Mouse (Mus musculus) heart, adult 2 months (tissue): ENCODE measurements at regions not wholly inside any gene's neighbourhood (a gene's known extent, or its start where the extent isn't known, plus 50 kb on each side); places are given as distances from the start of the nearest gene placed in this dataset.

Source experiments
- DNase-seq, 2 experiments: peaks; one replicate each; pipeline ENCODE4 v3.0.0; 2021
- H3K27ac ChIP-seq: fragments of 200-600 bp; 2 replicates; pipeline ENCODE4 v1.8.1; 2022
- H3K27me3 ChIP-seq: fragments of 200-500 bp; 2 replicates; pipeline ENCODE4 v1.6.1; 2012; ENCODE audit warnings: mild to moderate bottlenecking, low read length, inconsistent platforms, mixed read lengths; ENCODE audit not compliant: control insufficient read depth, insufficient read depth
- H3K36me3 ChIP-seq: fragments of 200-500 bp; 2 replicates; pipeline ENCODE4 v1.6.1; 2012; ENCODE audit warnings: low read length, inconsistent platforms; ENCODE audit not compliant: control insufficient read depth, insufficient read depth
- H3K4me1 ChIP-seq: fragments of 200-500 bp; 2 replicates; pipeline ENCODE4 v1.6.1; 2011; ENCODE audit warnings: low read length; ENCODE audit not compliant: control insufficient read depth, insufficient read depth
- H3K4me3 ChIP-seq: fragments of 200-600 bp; 2 replicates; pipeline ENCODE4 v1.8.1; 2022
- H3K79me2 ChIP-seq: fragments of 200-500 bp; replicated peaks from 2 replicates; pipeline ENCODE4 v1.6.1; 2012; ENCODE audit warnings: mild to moderate bottlenecking, inconsistent platforms, low read length, moderate library complexity, mixed read lengths; ENCODE audit not compliant: control insufficient read depth, insufficient read depth
- H3K9ac ChIP-seq: fragments of 200-500 bp; 2 replicates; pipeline ENCODE4 v1.6.1; 2012; ENCODE audit warnings: low read depth, mild to moderate bottlenecking, control low read depth, inconsistent platforms, low read length, mixed read lengths
- CTCF ChIP-seq: fragments of 200-600 bp; IDR thresholded peaks from 2 replicates; pipeline ENCODE4 v1.8.1; 2022; ENCODE audit warnings: antibody characterized with exemption, mild to moderate bottlenecking, moderate library complexity
- EP300 ChIP-seq: fragments of 200-500 bp; IDR thresholded peaks from 2 replicates; pipeline ENCODE4 v1.6.1; 2011; ENCODE audit warnings: low read depth, low read length, control low read depth; ENCODE audit not compliant: insufficient read depth
- POLR2A ChIP-seq: fragments of 200-500 bp; IDR thresholded peaks from 2 replicates; pipeline ENCODE4 v1.6.1; 2011; ENCODE audit warnings: mild to moderate bottlenecking, low read depth, low read length, control low read depth; ENCODE audit not compliant: insufficient read depth
- WGBS: fragments of 180-500 bp; shearing (Covaris S2); methylation state at CpG from one replicate; pipeline ENCODE4 v1.1.7; 2018; 5-methylcytosine and 5-hydroxymethylcytosine counted together
- intact Hi-C: fragments of 180-260 bp; cut with DNase I; formaldehyde crosslinking; loops from one replicate; pipeline ENCODE4 v1.15.1; 2025

DNA sequence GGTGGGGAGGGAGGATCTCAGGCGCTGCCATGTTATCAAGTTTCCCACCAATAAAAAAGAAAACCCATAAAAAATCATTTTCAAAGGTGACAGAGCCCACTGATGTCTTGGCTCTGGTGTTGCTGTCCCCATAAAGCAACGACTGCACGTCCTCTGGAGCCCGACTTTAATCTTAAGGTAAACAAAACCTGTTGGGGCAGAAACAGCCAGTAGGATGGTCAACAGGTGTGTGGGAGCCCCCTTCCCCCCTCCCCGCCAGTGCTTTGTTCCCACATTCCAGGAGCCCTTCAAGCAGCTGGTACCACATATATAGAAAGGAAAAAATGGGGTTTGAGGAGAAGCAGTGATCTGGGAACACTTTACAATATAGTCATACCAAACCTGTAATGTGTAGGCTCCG lies 118.3 kb upstream of the Lrig1 start:
- intact Hi-C loops: no loop called here
- no peak overlapping the region for H3K9ac ChIP-seq
- no peaks in the 10 kb centered on the region for H3K4me1 ChIP-seq
- H3K27ac ChIP-seq: no peak overlapping the region
- no peak for DNase-seq
- H3K4me3 ChIP-seq: no peak overlapping the region
- H3K79me2 ChIP-seq: no peaks in the 10 kb centered on the region
- no peaks in the 10 kb centered on the region for H3K36me3 ChIP-seq
- WGBS: 71% methylated on average over 6 of the region's 6 CpGs
- H3K27me3 ChIP-seq: no peaks in the 10 kb centered on the region; the same call in 1 of the 2 replicates
- TF ChIP-seq CTCF: no peak
- no peak for TF ChIP-seq POLR2A
- TF ChIP-seq EP300: no peak

DNA sequence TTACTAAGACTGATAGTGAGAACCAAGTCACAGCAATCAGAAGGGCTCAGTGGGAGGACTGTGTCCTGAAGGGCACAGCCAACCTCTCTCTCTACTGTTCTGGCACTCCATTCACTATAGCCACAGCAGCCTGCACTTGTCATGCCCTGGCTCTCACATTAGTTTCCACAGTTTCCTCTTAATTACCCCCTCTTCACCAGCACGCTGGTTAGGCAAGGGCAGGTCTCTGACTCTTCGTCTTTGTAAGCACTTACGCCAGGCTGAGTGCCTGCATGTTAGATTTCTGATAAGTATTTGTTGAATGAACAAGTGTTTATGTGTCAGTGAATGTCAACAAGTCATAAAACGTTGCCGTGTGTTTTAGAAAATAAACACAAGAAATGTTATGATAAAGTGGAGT lies 116.2 kb upstream of the Lrig1 start:
- H3K27ac ChIP-seq: no peak overlapping the region

DNA sequence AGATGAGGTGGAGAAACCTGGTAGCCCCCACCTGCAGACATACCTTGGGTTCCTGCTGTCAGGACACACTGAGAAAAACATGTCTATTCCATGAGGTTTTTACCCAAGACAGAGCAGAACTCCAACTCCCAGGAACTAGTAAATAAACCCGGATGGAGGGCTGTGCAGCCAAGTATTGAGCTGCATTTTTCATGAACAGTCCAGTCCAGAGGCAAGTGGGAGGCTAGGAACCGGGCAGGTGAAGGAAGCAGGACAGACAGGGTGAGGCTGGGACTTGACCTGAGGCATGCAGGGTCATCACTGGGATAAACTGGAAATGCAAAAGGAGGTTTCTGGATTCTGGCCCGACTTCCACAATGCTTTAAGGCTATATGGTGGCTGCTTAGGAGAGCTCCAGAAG lies 114.8 kb upstream of the Lrig1 start:
- Histone ChIP-seq H3K4me1 (no peaks in the 10 kb centered on the region; the same call in 1 of the 2 replicates), H3K79me2 (no peaks in the 10 kb centered on the region), H3K27ac (no peak overlapping the region), H3K27me3 (no peaks in the 10 kb centered on the region), H3K9ac (no peak overlapping the region), H3K4me3 (no peak overlapping the region), H3K36me3 (no peaks in the 10 kb centered on the region)
- DNase-seq: no peak
- no peak for TF ChIP-seq CTCF
- no peak for TF ChIP-seq EP300
- no peak for TF ChIP-seq POLR2A
- intact Hi-C loops: no loop called here
- 49% methylated on average over 3 of the region's 3 CpGs for WGBS

More for the DNA sequence above, 116.2 kb upstream of the Lrig1 start:
- H3K9ac ChIP-seq: no peak overlapping the region
- WGBS: 57% methylated on average over 5 of the region's 5 CpGs
- H3K79me2 ChIP-seq: no peaks in the 10 kb centered on the region
- no peaks in the 10 kb centered on the region for H3K36me3 ChIP-seq
- no peaks in the 10 kb centered on the region for H3K27me3 ChIP-seq
- H3K4me3 ChIP-seq: no peak overlapping the region
- DNase-seq: no peak
- no peaks in the 10 kb centered on the region; the same call in 1 of the 2 replicates for H3K4me1 ChIP-seq
- no peak for TF ChIP-seq POLR2A
- TF ChIP-seq CTCF: no peak
- no peak for TF ChIP-seq EP300
- intact Hi-C loops: no loop called here

DNA sequence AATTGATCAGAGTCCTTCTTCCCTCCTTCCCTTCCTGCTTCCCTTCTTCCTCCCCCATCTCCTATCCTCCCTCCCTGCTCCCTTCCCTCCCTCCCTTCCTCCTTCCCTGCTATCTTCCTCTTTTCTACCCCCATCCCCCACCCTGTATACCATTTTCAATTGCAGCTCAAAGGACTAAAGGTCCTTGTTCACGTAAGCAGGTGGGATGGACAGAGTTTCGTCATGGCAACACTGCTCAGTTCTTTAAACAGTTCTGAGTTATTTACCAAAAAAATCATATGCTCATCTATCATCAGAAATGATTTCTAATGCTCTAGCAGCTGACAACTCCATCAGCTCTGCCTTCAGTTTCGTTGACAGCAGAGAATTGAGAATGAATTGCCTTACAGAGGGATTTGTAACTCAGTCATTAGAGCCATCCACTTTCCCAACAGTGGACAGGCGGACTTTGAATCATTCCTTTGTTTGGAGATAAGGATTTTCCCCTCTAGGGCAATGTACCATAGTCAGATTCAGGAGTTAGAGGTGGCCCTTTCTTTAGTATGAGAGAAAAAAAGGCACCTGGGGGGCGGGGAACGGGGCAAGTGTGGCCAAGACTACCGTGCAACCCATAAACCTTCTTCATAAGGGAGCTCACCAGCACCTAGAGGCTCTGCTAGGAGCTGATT lies 113.7 kb upstream of the Lrig1 start:
- Histone ChIP-seq H3K4me3 (no peak overlapping the region), H3K27ac (no peak overlapping the region), H3K27me3 (no peaks in the 10 kb centered on the region), H3K36me3 (no peaks in the 10 kb centered on the region), H3K4me1 (no peaks in the 10 kb centered on the region; the same call in 1 of the 2 replicates), H3K79me2 (no peaks in the 10 kb centered on the region), H3K9ac (no peak overlapping the region)
- intact Hi-C loops: no loop called here
- no peak for DNase-seq
- TF ChIP-seq CTCF (no peak), POLR2A (no peak), EP300 (no peak)
- 85% methylated on average over 7 of the region's 7 CpGs for WGBS

DNA sequence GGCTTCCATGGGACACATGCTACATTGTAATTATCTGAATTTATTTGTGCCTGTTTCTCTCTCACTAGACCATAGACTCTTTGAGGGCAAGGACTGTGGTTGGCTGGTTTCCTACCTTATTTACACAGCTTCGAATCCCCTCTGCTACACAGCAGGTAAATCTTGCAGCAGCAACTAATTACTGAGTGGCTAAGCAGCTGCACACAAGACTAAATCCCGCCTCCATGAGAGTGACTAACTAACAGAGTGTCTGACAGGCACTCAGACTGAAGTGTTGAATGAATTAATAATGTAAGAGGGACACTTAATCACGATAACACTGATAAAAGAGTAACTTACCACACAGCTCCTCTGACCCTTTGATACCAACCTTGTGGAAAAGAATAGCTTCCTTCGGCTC lies 111.9 kb upstream of the Lrig1 start:
- intact Hi-C loops: no loop called here
- 32% methylated on average over 4 of the region's 4 CpGs for WGBS
- TF ChIP-seq EP300 (no peak), CTCF (no peak), POLR2A (no peak)

DNA sequence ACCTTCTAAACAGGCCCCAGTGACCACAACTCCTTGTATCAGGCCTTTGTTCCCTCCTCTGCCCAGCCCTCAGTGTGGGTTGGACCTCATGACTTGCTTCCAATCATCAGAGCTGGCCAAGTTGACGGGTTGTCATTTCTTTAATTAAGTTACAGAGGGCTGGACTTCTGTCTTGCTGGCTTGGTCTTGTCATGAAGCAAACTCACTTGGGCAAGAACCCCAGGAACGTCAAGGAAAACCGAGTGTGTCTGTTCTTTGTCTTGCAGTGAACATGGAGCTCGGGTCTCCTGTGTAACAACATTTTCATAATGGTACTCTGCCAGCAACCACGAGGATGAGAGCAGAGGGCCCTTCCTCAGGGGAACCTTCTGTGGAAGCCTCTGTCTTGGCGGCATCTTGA lies 107.3 kb upstream of the Lrig1 start:
- DNase-seq: peak in 1 of 2 experiments; percentile 15
- Histone ChIP-seq H3K4me3 (no peak overlapping the region), H3K36me3 (no peaks in the 10 kb centered on the region), H3K9ac (no peak overlapping the region), H3K27ac (no peak overlapping the region), H3K27me3 (no peaks in the 10 kb centered on the region), H3K4me1 (peaks cover 2% of the 10 kb centered on the region), H3K79me2 (no peaks in the 10 kb centered on the region)
- TF ChIP-seq CTCF (no peak), EP300 (no peak), POLR2A (no peak)
- intact Hi-C loops: loop anchor here (5.0 kb wide), 1 partner anchor 105 kb away; no protein-coding TSS in a partner anchor
- WGBS: 76% methylated on average over 6 of the region's 6 CpGs

More for the DNA sequence above, 111.9 kb upstream of the Lrig1 start:
- Histone ChIP-seq H3K79me2 (no peaks in the 10 kb centered on the region), H3K36me3 (no peaks in the 10 kb centered on the region), H3K27ac (no peak overlapping the region), H3K4me1 (no peaks in the 10 kb centered on the region; the same call in 1 of the 2 replicates), H3K9ac (no peak overlapping the region), H3K27me3 (no peaks in the 10 kb centered on the region), H3K4me3 (no peak overlapping the region)
- DNase-seq: no peak
